Mouse (Mus musculus) right cerebral cortex, postnatal 14 days (tissue): ENCODE measurements at regions not wholly inside any gene's neighbourhood (a gene's known extent, or its start where the extent isn't known, plus 50 kb on each side); places are given as distances from the start of the nearest gene placed in this dataset.
A peak's percentile ranks its signal among the peaks of the same experiment; 100 is the strongest.

ENCODE experiments used
- DNase-seq: peaks from one replicate; pipeline ENCODE4 v3.0.0; 2022

DNA sequence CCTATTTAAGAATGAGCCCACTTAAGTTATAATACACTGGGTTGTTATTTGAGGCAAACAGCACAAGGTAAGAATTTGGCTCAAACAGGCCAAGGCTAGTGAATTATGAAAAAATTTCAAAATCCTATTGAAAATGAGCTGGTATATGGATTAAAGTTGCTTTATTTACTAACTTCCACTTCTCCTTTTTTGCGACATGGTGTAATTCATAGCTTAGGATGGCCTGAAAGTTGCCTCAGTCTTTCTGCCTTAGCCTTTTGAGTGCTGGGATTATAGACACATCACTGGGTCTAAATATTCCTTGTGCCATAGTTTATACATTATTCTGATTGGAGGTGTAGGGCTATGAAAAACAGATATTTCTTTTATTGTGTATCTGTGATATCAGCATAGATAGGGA lies 81.9 kb downstream of the Edem1 start:
- DNase-seq, result no peak

DNA sequence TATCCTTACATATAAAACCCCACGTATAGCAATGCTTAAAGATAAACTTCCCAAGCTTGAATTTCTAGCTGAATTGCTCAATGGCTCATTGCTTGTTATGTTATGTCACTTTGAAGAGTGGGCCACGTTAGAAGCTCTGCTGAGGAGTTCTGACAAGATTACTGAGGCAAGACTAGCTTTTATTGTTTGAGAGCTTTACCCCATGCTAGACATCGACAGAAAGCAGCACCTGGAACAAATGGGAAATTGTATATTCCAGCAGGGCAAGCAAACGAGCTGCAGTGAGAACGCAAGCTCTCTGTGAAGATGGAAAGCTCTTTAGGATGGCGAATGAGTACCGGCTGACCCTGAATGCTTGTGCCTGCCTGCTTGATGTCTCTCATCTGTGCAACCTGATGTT lies 84.1 kb downstream of the Edem1 start:
- DNase-seq, result no peak

GRCm38 (mm10) chr6:108919372-108919913 lies 91.0 kb downstream of the Edem1 start:
- DNase-seq, result no peak

DNA sequence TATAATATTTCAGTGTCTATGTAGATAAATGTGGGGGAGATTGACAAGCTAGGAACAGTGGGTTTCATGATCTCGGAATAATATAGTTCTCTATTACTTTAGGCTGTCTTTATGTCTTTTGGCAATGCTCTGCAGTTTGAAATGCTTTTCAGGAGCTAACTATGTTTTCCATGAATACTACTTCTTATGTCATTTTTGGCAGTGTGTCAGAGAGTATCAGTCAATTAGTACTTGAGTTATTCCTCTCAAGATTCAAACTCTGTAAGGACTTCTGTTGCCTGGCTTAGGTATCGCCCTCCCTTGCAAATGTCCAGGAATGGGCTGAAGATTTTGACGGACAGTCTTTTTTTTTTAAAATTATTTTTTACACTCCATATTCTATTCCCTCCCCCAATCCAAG lies 92.7 kb downstream of the Edem1 start:
- no peak for DNase-seq

DNA sequence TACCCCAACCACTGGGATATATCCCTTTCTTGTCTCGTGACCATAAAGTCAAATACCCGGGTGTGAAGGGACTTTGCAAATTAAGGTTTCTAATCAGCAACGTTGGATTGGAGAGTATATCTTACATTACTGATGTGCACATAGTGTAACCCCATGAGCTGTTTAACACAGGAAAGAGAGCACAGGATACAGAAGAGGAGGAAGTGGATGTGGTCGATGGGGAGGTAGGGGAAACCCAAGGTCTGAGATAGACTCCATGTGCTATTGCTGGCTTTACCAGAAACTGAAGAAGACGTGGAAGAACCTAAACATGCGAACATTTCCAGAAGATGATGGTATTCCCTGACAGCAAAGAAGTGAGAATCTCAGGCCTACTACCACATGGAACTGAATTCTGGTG lies 94.1 kb downstream of the Edem1 start:
- no peak for DNase-seq

DNA sequence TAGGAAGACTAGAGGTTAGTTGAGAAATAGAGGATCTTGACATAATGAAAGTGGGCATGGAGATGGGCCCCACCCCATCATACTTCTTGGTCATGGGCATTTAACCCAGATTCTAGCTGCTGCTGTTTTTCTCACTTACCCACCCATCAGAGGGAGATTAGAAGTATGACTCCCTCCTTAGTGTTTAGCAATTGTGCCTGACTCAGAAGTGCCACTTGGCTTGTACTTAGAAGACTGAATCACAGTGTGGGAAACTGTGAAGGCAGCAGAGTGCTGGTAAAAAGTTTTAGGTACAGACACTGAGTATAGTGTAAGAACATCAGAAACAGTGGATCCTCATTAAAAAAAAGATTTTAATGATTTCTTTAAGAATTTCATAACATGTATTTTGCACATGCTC lies 100.5 kb downstream of the Edem1 start:
- no peak for DNase-seq

DNA sequence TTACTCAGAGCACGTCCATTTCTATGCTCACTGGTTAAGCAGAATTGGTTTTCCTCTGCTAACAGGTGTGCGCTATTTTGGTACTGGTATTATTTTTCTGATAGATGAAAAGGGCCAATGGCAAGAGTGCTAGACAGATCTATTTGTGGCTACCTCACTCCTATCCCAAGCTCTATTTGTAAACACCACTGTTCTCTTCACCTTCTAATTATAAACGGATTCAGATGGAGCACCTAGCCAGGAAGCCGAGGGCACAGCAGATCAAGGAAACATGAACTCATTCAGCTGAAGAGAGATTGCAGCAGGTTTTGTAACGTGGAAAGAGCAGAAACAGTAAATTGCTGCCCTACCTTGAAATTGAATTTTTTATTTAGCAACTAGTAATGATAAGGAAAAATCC lies 110.2 kb downstream of the Edem1 start:
- no peak for DNase-seq

- no peak for DNase-seq
These were observed 113.8 kb downstream of the Edem1 start for GRCm38 (mm10) chr6:108942288-108942687.

DNA sequence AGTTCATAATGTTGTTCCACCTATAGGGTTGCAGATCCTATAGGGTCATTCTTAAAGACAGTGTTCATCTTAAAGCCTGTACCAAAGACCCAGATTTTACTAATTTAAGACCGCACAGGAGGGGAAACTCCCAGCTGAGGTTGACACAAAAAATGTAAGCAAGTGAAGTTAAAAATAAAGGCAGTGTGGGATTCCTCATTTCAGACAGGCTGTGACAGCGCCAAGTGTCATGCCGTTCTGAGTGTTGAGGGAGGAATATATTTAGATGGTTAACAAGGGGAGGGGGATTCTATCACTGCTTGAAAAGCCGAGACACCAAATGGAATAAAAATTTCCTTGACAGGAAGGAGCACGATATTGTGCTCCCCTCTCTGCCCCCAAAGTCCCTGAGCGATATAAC lies 123.9 kb downstream of the Edem1 start:
- no peak for DNase-seq

DNA sequence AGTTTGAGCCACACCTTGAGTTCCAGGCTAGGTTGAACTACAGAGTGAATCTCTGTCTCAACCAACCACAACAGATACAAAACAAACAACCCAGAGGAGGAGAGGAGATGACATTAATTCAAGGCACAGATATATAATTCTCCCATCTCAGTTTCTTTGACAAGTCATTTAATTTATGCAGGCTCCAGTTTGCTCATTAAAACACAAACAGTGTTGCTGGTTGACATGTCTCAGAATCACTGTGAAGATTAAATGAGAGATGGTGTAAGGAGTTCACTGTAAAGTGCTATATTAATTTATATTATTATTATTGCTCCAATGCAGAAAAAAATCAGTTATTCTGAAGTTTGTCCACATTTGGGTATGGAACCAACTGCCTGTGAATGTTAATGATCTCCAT lies 134.4 kb downstream of the Edem1 start:
- no peak for DNase-seq

DNA sequence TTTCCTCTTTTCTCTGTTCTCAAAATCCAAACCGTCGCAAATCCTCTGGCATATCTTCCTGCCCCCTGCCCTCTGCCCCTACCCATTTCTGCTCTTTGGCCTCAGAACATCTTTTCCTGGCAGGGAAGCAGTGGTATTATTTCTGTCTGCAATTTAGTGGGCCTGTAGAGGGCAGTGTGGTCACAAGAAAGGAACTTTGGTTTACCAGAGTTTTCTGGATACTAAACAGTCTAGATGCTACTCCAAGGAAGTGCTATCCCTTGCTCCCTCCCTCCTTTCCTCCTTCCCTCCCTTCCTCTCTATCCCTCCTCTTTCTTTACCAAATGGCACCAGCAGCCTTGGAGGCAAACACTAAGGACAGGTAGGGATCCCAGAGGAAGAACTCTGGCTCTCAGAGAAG lies 134.9 kb downstream of the Edem1 start:
- peak; percentile 75 for DNase-seq

DNA sequence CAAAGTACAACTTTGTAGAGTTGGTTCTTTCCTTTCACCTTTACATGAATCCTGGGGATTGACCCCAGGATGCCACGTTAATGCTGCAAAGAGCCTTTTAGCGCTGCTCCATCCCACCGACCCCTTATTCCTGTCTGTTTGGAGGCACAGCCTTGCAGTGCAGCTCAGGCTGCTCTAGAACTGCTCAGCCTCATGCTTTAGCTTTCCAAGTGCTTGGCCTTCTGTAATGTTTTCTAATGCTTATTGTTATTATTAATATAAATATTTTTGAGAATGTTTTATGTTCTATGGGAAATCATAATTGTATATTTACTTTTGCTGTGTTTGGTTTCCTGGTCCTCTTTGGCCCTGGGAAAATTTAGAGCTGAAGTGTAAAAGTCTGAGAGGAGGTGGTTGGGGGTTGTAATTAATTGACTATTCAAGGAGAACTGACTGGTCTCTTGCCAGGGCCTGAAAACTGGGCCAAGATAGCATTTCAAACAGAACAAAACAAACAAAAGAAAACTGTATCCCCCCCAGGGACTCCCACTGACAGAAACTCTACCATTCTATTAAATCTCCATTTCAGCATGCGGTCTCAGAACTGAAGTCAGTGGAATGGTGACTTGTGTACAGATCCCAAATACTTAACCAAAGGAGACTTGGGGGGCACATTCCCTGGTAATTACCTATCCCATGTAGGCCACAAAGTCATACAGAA lies 141.2 kb downstream of the Edem1 start:
- no peak for DNase-seq

DNA sequence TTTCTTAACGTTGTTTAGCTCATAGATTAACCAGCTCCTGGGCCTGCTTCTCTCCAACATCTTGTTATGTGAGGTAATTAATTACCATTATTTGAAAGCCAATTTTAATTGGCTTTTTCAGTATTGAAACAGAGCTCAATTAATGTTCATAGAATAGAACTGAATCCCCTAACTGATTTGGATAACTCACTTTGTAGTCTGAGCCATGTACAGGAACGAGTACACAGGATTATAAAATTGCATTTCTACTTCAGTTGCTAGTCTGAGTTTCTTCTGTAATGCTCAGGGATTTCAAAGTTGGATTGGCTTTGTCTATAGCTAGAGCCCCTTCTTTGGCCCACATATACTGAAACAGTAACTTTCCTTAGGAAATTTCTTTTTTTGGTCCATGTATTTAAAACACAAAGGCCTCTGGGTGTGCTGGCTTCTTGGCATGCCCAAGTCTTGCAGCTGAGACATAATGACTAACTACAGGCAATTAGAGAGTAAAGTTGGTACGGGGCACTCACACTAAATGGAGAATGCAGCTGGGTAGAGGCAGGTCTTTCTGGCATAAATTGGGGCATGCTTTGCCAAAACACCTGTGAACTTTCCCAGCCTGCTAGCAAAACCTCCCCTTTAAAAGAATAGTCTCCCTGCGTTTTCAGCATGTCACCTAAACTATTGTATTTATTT lies 143.1 kb downstream of the Edem1 start:
- no peak for DNase-seq

- DNase-seq, result no peak
These were observed 145.3 kb downstream of the Edem1 start for GRCm38 (mm10) chr6:108973701-108974100.

- DNase-seq, result no peak
These were observed 161.1 kb downstream of the Edem1 start for GRCm38 (mm10) chr6:108989506-108989905.

DNA sequence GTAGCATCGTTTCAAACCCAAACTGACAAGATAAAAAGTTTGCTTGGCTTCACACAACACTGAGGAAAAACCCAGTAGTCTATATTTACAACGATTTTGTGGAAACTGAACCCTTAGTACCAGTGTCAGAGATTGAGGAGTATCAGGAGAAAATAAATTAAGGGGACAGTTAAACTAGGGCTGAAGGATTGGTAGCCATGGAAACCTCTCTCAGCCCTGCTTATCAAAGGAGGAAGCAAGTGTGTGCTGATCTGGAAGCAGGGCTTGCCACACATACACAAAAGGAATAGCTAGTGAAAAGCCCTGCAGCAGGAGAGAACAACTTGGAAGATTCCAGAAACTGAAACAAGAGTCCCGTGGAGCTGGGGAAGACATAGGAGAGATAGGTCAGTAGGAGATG lies 165.3 kb downstream of the Edem1 start:
- DNase-seq, result no peak

- no peak for DNase-seq
These were observed 176.0 kb downstream of the Edem1 start for GRCm38 (mm10) chr6:109004443-109004842.

- DNase-seq, result no peak
These were observed 180.9 kb downstream of the Edem1 start for GRCm38 (mm10) chr6:109009364-109009763.

DNA sequence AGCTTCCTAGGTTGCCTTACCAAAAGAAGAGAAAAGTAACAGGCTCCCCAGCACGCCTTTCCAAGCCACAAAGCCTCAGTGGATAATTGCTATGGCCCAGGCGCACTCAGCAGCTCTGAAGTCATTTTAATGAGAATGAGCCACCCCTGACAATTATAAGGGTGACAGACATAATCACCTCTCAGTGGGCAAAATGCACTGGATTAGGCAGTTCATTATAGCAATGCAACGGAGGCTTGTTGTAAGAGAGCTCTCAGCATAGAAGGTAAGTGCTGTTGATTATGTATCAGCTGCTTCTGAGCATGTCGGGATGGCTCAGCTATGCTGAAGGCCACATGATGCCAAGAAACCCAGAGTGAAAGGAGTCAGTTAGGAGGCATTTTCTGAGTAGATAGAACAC lies 181.4 kb downstream of the Edem1 start:
- DNase-seq, result no peak

DNA sequence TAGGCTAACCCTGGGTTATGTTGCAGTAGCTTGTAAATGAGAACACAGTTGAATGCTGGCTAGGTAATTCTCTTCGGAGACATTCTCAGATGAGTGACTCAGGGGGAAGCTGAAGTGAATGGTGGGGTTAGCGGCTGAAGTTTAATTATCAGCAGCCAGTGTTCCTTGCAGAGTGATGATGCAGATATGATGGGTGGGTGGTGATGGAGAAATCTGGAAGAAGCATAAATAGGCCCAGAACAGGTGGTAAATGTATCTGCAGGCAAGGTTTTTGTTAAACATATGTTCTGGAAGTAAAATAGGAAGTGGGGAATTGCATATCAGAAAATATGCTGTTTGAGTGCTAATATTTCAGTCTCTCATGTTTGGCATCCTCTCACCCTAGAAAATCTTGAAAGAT lies 191.3 kb downstream of the Edem1 start:
- DNase-seq, result no peak
